ENCODE assay signal across 21 mouse cellular contexts in the genomic region with DNA sequence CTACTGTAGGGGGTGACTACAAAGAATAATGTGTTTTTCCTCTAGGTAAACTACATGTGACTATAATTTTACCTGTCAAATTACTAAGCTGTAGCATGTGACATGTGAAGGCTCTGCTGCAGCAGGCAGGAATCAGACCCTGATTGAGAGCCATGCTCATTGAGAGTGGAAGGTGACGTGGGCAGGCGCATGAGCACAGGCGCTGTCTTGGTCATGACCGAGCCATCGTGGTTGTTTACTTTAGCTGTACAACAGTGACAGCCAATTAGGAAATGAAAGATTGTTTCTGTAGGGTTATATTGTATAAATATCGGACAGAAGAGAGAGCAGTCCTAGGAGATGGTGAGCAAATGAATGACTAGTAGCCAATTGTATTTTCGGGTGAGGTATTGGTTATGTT. TPM values are rescaled to one million over a fixed set of nuclear protein-coding genes. Genes with fewer than 3 reads are reported as not detected.
"Had no signal": no experiment of that assay in that cellular context is flagged by ENCODE, and none has a peak within 500 bp of the region (broad histone marks: within the 10 kb centered on the region; RNA-seq: fewer than 3 reads in every experiment).

No protein-coding gene starts in this region.

- H3K27ac ChIP-seq: liver, embryonic 12.5 days; liver, embryonic 14.5 days; lung, embryonic 15.5 days; midbrain, embryonic 10.5 days; midbrain, embryonic 12.5 days; neural tube, embryonic 13.5 days; neural tube, embryonic 15.5 days had no signal

- H3K4me3 ChIP-seq: liver, embryonic 12.5 days; lung, embryonic 15.5 days; midbrain, embryonic 10.5 days; midbrain, embryonic 12.5 days; myocyte; neural tube, embryonic 13.5 days; neural tube, embryonic 15.5 days had no signal

- DNase-seq: lung, postnatal 14 days; midbrain, embryonic 14.5 days; retina, postnatal 1 day; right cerebral cortex, adult 18-20 months; right cerebral cortex, postnatal 25 days; right cerebral cortex, postnatal 4 days; spleen, adult 18-20 months; thymus, adult 18-20 months; thymus, postnatal 14 days; thymus, postnatal 36 days had no signal

RNA-seq across cellular contexts. Expression of gene Hnf1a, which starts 51.1 kb away (rescaled TPM):
- total RNA-seq: megakaryocyte, adult 5-6 weeks; megakaryocyte-erythroid progenitor cell, adult 5-6 weeks had no signal
- polyA plus RNA-seq: midbrain, embryonic 14.5 days; myocyte; neural tube, embryonic 11.5 days had no signal
